Mouse (Mus musculus) intestine, embryonic 16.5 days (tissue): ENCODE data around the gene Vsx1. TPM values are rescaled to one million over a fixed set of nuclear protein-coding genes. Genes with fewer than 3 reads are reported as not detected.

Experiments
- ATAC-seq: fragments of 200-750 bp; cut with Nextera tagmentation; 2 replicates; pipeline ENCODE4 v1.8.0; 2017; ENCODE audit warnings: moderate TSS enrichment, moderate library complexity
- H3K27ac ChIP-seq: fragments of 300-500 bp; sonication (generic); 2 replicates; pipeline ENCODE4 v1.5.1; 2014; ENCODE audit warnings: mild to moderate bottlenecking, low read length
- H3K27me3 ChIP-seq: fragments of 300-500 bp; sonication (generic); replicated peaks from 2 replicates; pipeline ENCODE4 v1.6.1; 2014; ENCODE audit warnings: low read length, control low read depth, mixed read lengths; ENCODE audit not compliant: control insufficient read depth, insufficient read depth
- H3K36me3 ChIP-seq: fragments of 300-500 bp; sonication (generic); 2 replicates; pipeline ENCODE4 v1.6.1; 2014; ENCODE audit warnings: low read length, control low read depth; ENCODE audit not compliant: control insufficient read depth, insufficient read depth
- H3K4me1 ChIP-seq: fragments of 300-500 bp; sonication (generic); 2 replicates; pipeline ENCODE4 v1.6.1; 2014; ENCODE audit warnings: low read length, control low read depth, mixed read lengths; ENCODE audit not compliant: control insufficient read depth, insufficient read depth
- H3K4me2 ChIP-seq: fragments of 300-500 bp; sonication (generic); 2 replicates; pipeline ENCODE4 v1.6.1; 2014; ENCODE audit warnings: low read depth, low read length, control low read depth
- H3K4me3 ChIP-seq: fragments of 300-500 bp; sonication (generic); 2 replicates; pipeline ENCODE4 v1.5.1; 2014; ENCODE audit warnings: mild to moderate bottlenecking, low read length
- H3K9ac ChIP-seq: fragments of 300-500 bp; sonication (generic); 2 replicates; pipeline ENCODE4 v1.6.1; 2014; ENCODE audit warnings: low read depth, low read length
- H3K9me3 ChIP-seq: fragments of 300-500 bp; sonication (generic); 2 replicates; pipeline ENCODE4 v1.6.1; 2016; ENCODE audit warnings: low read length, control low read depth; ENCODE audit not compliant: control insufficient read depth
- WGBS: fragments of 180-500 bp; shearing (Covaris S2); extraction: QIAGEN DNeasy Blood & Tissue Kit; methylation state at CpG from one replicate; pipeline ENCODE4 v1.1.7; 2014; 5-methylcytosine and 5-hydroxymethylcytosine counted together
- polyA plus RNA-seq: library from polyadenylated mRNA; unstranded; fragments of >200 nt; fragmentation: Nextera tagmentation; extraction: Ambion mirVana; gene quantifications from 2 replicates; pipeline ENCODE4 v1.2.1, GENCODE M21; 2015

Gene Vsx1
- polyA plus RNA-seq, 1 experiment from 2014 or later = not detected

DNA sequence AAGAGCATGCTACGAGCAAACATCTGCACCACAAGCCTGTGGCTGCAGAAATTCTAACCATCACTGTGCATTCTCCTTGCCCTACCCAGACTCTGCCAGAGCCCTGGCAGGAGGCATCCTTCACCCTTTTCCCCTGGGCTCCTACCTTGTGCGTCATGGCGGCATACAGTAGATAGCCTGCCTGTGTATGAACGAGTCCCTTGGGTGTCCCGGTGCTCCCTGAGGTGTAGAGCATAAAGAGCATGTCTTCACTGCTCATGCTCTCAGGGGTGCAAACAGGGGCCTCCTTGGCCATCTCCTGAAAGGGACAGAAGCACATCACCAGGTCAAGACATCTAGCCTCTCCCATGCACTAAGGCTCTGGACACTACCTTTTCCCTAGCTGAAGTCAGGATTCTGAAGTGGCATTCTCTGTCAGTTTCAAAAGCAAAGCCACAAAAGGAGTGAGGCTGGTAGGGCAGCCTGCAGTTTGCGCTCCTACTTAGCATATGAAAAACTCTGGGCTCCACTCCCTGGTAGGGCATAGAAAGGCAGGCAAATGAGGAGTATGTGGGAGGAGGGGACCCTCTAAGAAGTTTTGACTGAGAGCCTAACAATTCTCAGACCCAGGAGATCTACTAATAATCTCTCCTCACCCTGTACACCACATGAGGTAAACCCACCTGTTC is 51.3 kb downstream of the Vsx1 start:
- no peaks in the 10 kb centered on the region for H3K9me3 ChIP-seq
- no peak for ATAC-seq
- WGBS = 64% methylated on average over 6 of the region's 6 CpGs
- H3K4me1 ChIP-seq = no peaks in the 10 kb centered on the region
- H3K9ac ChIP-seq = no peak overlapping the region
- H3K27me3 ChIP-seq = no peaks in the 10 kb centered on the region
- no peak overlapping the region for H3K4me2 ChIP-seq
- H3K27ac ChIP-seq = no peak overlapping the region
- H3K36me3 ChIP-seq = 0 out of 2 replicates have a peak, but pooled peaks cover 3% of the 10 kb centered on the region
- no peak overlapping the region for H3K4me3 ChIP-seq

DNA sequence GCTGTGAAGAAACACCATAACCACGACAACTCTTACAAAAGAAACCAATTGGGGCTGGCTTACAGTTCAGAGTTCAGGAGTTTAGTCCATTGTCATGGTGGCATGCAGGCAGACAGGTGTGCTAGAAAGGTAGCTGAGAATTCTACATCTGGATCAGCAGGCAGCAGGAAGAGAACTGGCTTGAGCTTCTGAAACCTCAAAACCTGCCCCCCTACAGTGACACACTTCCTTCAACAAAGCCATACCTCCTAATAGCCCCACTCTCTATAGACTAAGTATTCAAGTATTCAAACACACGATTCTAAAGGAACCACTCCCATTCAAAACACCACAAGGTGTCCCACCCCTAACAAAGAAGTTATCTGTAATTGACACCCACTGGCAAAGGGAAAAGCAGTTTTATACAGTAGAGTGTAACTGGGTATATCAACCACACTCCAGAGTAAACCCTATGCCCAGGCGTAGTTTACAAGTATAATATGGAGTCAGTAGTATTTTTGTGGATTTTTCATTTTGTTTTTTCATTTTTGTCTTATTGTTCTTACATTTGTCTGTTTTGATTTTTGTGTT is 53.2 kb downstream of the Vsx1 start:
- Histone ChIP-seq H3K36me3 (0 out of 2 replicates have a peak, but pooled peaks cover 3% of the 10 kb centered on the region), H3K27ac (no peak overlapping the region), H3K9me3 (no peaks in the 10 kb centered on the region), H3K9ac (no peak overlapping the region), H3K4me3 (no peak overlapping the region), H3K27me3 (no peaks in the 10 kb centered on the region), H3K4me2 (no peak overlapping the region), H3K4me1 (no peaks in the 10 kb centered on the region)
- WGBS = 66% methylated on average over 3 of the region's 3 CpGs
- no peak for ATAC-seq

Other genes starting within 250 kb of the Vsx1 start
- 4.8 and 5.7 TPM in 2 replicates for gene Zfp442, start 237.9 kb downstream of the Vsx1 start, polyA plus RNA-seq
- gene Zfp345, start 204.3 kb downstream of the Vsx1 start, polyA plus RNA-seq = not detected in 2 replicates
- gene Cst7, start 118.9 kb downstream of the Vsx1 start, polyA plus RNA-seq = 0.32 and 0.67 TPM in 2 replicates
- gene Apmap, start 80.8 kb downstream of the Vsx1 start, polyA plus RNA-seq = 38.8 and 42.9 TPM in 2 replicates
- 35.3 and 37.7 TPM in 2 replicates for gene Acss1, start 20.9 kb downstream of the Vsx1 start, polyA plus RNA-seq
- 25.4 and 28.1 TPM in 2 replicates for gene Entpd6, start 59.7 kb upstream of the Vsx1 start, polyA plus RNA-seq
- 78.8 and 81.4 TPM in 2 replicates for gene Pygb, start 97.4 kb upstream of the Vsx1 start, polyA plus RNA-seq
- 49.7 and 52.1 TPM in 2 replicates for gene Abhd12, start 215.4 kb upstream of the Vsx1 start, polyA plus RNA-seq
- gene Gins1, start 216.0 kb upstream of the Vsx1 start, polyA plus RNA-seq = 20.4 and 26.4 TPM in 2 replicates